Mouse (Mus musculus) bone marrow macrophage, adult 2 months (primary cell): ENCODE measurements around the gene Btnl6. TPM values are rescaled to one million over a fixed set of nuclear protein-coding genes. Genes with fewer than 3 reads are reported as not detected.

ENCODE experiments used
- H3K27ac ChIP-seq: 2 replicates; pipeline ENCODE4 v1.5.1; 2012; ENCODE audit warnings: low read depth, low read length; ENCODE audit not compliant: insufficient read depth
- H3K4me1 ChIP-seq: 2 replicates; pipeline ENCODE4 v1.6.1; 2012; ENCODE audit warnings: low read length; ENCODE audit not compliant: control insufficient read depth, insufficient read depth
- H3K4me3 ChIP-seq: 2 replicates; pipeline ENCODE4 v1.5.1; 2012; ENCODE audit warnings: mild to moderate bottlenecking, low read length, moderate library complexity; ENCODE audit not compliant: insufficient read depth
- CTCF ChIP-seq: IDR thresholded peaks from 2 replicates; pipeline ENCODE4 v1.5.1; 2012; ENCODE audit warnings: low read depth, mild to moderate bottlenecking, low read length, moderate library complexity
- POLR2A ChIP-seq: IDR thresholded peaks from 2 replicates; pipeline ENCODE4 v1.6.1; 2012; ENCODE audit warnings: mild to moderate bottlenecking, low read depth, low read length, borderline replicate concordance
- polyA plus RNA-seq: library from polyadenylated mRNA; stranded (reverse); fragments of >200 nt; gene quantifications from 2 replicates; pipeline ENCODE4 v1.2.4, GENCODE M21; 2012; ENCODE audit not compliant: missing spikeins, insufficient read depth, insufficient read length

Gene Btnl6
- polyA plus RNA-seq = not detected in 2 replicates

GRCm38 (mm10) chr17:34517252-34517651 lies at the start of gene Btnl6:
TSS of gene Btnl6 (minus strand) at chr17:34517352.
- TF ChIP-seq POLR2A (no peak), CTCF (no peak)
- Histone ChIP-seq H3K4me1 (no peaks in the 10 kb centered on the region), H3K4me3 (no peak within 1 kb of the TSS), H3K27ac (no peak within 1 kb of the TSS)

GRCm38 (mm10) chr17:34564796-34565195 lies 47.6 kb upstream of the Btnl6 start:
- Histone ChIP-seq H3K4me3 (no peak overlapping the region), H3K27ac (no peak overlapping the region), H3K4me1 (peaks cover 11% of the 10 kb centered on the region)
- TF ChIP-seq POLR2A = no peak
- no peak for TF ChIP-seq CTCF

GRCm38 (mm10) chr17:34564003-34564421 lies 46.9 kb upstream of the Btnl6 start, which contains the start of gene Notch4:
TSS of gene Notch4 (plus strand) at chr17:34564268.
- TF ChIP-seq POLR2A = no peak
- TF ChIP-seq CTCF = no peak
- Histone ChIP-seq H3K27ac (no peak within 1 kb of the TSS), H3K4me3 (no peak within 1 kb of the TSS)

GRCm38 (mm10) chr17:34563354-34563753 lies 46.2 kb upstream of the Btnl6 start:
- Histone ChIP-seq H3K27ac (no peak overlapping the region), H3K4me1 (peaks cover 11% of the 10 kb centered on the region), H3K4me3 (no peak overlapping the region)
- TF ChIP-seq POLR2A (no peak), CTCF (no peak)

More at GRCm38 (mm10) chr17:34564003-34564421, 46.9 kb upstream of the Btnl6 start, which contains the start of gene Notch4:
- peaks cover 11% of the 10 kb centered on the region for H3K4me1 ChIP-seq

GRCm38 (mm10) chr17:34562595-34562994 lies 45.4 kb upstream of the Btnl6 start:
- no peak for TF ChIP-seq POLR2A
- no peak for TF ChIP-seq CTCF
- peaks cover 11% of the 10 kb centered on the region for H3K4me1 ChIP-seq
- no peak overlapping the region for H3K4me3 ChIP-seq
- no peak overlapping the region for H3K27ac ChIP-seq

- TF ChIP-seq CTCF (no peak), POLR2A (no peak)
- no peak overlapping the region; the same call in 1 of the 2 replicates for H3K27ac ChIP-seq
- H3K4me3 ChIP-seq = no peak overlapping the region
- peaks cover 22% of the 10 kb centered on the region for H3K4me1 ChIP-seq
Measured at GRCm38 (mm10) chr17:34561200-34561599, 44.0 kb upstream of the Btnl6 start.

- TF ChIP-seq CTCF = no peak
- no peak for TF ChIP-seq POLR2A
- Histone ChIP-seq H3K4me3 (no peak overlapping the region), H3K4me1 (peaks cover 27% of the 10 kb centered on the region), H3K27ac (no peak overlapping the region)
Measured at GRCm38 (mm10) chr17:34560438-34560837, 43.3 kb upstream of the Btnl6 start.

- peaks cover 27% of the 10 kb centered on the region for H3K4me1 ChIP-seq
- no peak overlapping the region for H3K27ac ChIP-seq
- H3K4me3 ChIP-seq = no peak overlapping the region
- no peak for TF ChIP-seq CTCF
- no peak for TF ChIP-seq POLR2A
Measured at GRCm38 (mm10) chr17:34559895-34560294, 42.7 kb upstream of the Btnl6 start.

GRCm38 (mm10) chr17:34559116-34559515 lies 42.0 kb upstream of the Btnl6 start:
- TF ChIP-seq CTCF = no peak
- TF ChIP-seq POLR2A = no peak
- Histone ChIP-seq H3K4me3 (no peak overlapping the region), H3K4me1 (peaks cover 25% of the 10 kb centered on the region), H3K27ac (no peak overlapping the region)

GRCm38 (mm10) chr17:34557411-34557810 lies 40.3 kb upstream of the Btnl6 start:
- Histone ChIP-seq H3K27ac (no peak overlapping the region), H3K4me1 (peaks cover 24% of the 10 kb centered on the region), H3K4me3 (no peak overlapping the region)
- TF ChIP-seq POLR2A (no peak), CTCF (no peak)

GRCm38 (mm10) chr17:34556406-34556805 lies 39.3 kb upstream of the Btnl6 start:
- no peak overlapping the region for H3K4me3 ChIP-seq
- H3K4me1 ChIP-seq = peaks cover 18% of the 10 kb centered on the region
- peak overlapping the region; percentile 9; the same call in 1 of the 2 replicates for H3K27ac ChIP-seq
- TF ChIP-seq POLR2A (no peak), CTCF (no peak)
